Mouse (Mus musculus): ENCODE results near the gene Senp3. TPM values are rescaled to one million over a fixed set of nuclear protein-coding genes. Genes with fewer than 3 reads are reported as not detected.

The Senp3 gene
- polyA plus RNA-seq, 1 experiment from 2014 or later, result 79.1 TPM

GRCm38 (mm10) chr11:69664841-69665240 is 17.0 kb downstream of the Senp3 start:
- Histone ChIP-seq H3K4me2 (ENCODE audit: low read length) (no peak overlapping the region), H3K9me3 (ENCODE audit: control insufficient read depth, low read length) (no peaks in the 10 kb centered on the region), H3K27ac (ENCODE audit: low read depth) (no peak overlapping the region), H3K36me3 (ENCODE audit: control insufficient read depth, insufficient read depth, low read length) (peaks cover 67% of the 10 kb centered on the region), H3K9ac (ENCODE audit: low read length) (no peak overlapping the region), H3K4me1 (replicated peaks; ENCODE audit: control insufficient read depth, insufficient read depth, low read length) (peaks cover 13% of the 10 kb centered on the region), H3K4me3 (ENCODE audit: low read depth, low read length) (no peak overlapping the region), H3K27me3 (replicated peaks; ENCODE audit: control insufficient read depth, insufficient read depth, low read length) (no peaks in the 10 kb centered on the region)
- no peak for DNase-seq (ENCODE audit: low spot score)
- ATAC-seq (replicated peaks; ENCODE audit: low FRiP score, low TSS enrichment, low read depth), result no peak
- WGBS, result 94% methylated on average over 7 of the region's 7 CpGs

- no peak for DNase-seq (ENCODE audit: low spot score)
- 84% methylated on average over 6 of the region's 6 CpGs for WGBS
- ATAC-seq (replicated peaks; ENCODE audit: low FRiP score, low TSS enrichment, low read depth), result no peak
- Histone ChIP-seq H3K9ac (ENCODE audit: low read length) (no peak overlapping the region), H3K36me3 (ENCODE audit: control insufficient read depth, insufficient read depth, low read length) (peaks cover 67% of the 10 kb centered on the region), H3K9me3 (ENCODE audit: control insufficient read depth, low read length) (no peaks in the 10 kb centered on the region), H3K4me3 (ENCODE audit: low read depth, low read length) (no peak overlapping the region), H3K27ac (ENCODE audit: low read depth) (no peak overlapping the region; the same call in 1 of the 2 replicates), H3K4me2 (ENCODE audit: low read length) (no peak overlapping the region), H3K27me3 (replicated peaks; ENCODE audit: control insufficient read depth, insufficient read depth, low read length) (no peaks in the 10 kb centered on the region), H3K4me1 (replicated peaks; ENCODE audit: control insufficient read depth, insufficient read depth, low read length) (peaks cover 12% of the 10 kb centered on the region)
These were observed 18.1 kb downstream of the Senp3 start for GRCm38 (mm10) chr11:69663795-69664194.

DNA sequence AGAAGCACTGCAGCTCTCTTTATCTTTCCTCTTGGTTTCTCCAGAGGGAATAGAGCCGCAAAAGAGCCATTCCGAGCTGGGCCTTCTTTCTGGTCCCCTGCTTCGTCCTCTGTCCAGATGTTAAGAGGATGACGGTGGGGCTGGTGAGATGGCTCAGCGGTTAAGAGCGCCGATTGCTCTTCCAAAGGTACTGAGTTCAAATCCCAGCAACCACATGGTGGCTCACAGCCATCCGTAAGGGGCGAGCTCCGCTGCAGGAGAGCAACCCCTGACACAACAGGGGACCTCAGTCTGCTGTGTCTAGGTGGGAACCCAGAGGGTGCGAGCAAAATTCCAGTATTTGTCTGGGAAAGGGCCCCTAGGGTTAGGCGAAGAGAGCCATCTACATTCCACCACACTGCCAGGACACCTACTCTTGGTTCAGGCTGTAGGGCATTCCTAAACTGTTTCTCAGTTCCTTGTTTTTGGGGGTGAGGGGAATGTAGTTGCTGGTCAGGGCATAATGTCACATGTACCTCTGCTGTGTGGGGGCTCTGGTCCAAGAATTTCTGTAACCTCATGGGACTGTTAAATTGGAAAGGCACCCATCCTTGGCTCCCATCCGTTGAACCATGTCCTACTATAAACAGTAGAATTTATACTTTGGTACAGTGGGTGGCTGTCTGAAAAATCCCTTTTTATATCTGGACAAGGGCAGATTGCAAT is 18.8 kb downstream of the Senp3 start:
- H3K9ac ChIP-seq (ENCODE audit: low read length), result peak overlapping the region; percentile 54
- H3K27ac ChIP-seq (ENCODE audit: low read depth), result peak overlapping the region; percentile 97
- no peaks in the 10 kb centered on the region for H3K9me3 ChIP-seq (ENCODE audit: control insufficient read depth, low read length)
- DNase-seq (ENCODE audit: low spot score) (no peak), ATAC-seq (replicated peaks; ENCODE audit: low FRiP score, low TSS enrichment, low read depth) (peak; percentile 1; the same call in 1 of the 2 replicates)
- peak overlapping the region; percentile 65 for H3K4me3 ChIP-seq (ENCODE audit: low read depth, low read length)
- WGBS, result 68% methylated on average over 13 of the region's 13 CpGs
- peaks cover 67% of the 10 kb centered on the region for H3K36me3 ChIP-seq (ENCODE audit: control insufficient read depth, insufficient read depth, low read length)
- peaks cover 12% of the 10 kb centered on the region for H3K4me1 ChIP-seq (replicated peaks; ENCODE audit: control insufficient read depth, insufficient read depth, low read length)
- H3K27me3 ChIP-seq (replicated peaks; ENCODE audit: control insufficient read depth, insufficient read depth, low read length), result no peaks in the 10 kb centered on the region
- H3K4me2 ChIP-seq (ENCODE audit: low read length), result peak overlapping the region; percentile 59

DNA sequence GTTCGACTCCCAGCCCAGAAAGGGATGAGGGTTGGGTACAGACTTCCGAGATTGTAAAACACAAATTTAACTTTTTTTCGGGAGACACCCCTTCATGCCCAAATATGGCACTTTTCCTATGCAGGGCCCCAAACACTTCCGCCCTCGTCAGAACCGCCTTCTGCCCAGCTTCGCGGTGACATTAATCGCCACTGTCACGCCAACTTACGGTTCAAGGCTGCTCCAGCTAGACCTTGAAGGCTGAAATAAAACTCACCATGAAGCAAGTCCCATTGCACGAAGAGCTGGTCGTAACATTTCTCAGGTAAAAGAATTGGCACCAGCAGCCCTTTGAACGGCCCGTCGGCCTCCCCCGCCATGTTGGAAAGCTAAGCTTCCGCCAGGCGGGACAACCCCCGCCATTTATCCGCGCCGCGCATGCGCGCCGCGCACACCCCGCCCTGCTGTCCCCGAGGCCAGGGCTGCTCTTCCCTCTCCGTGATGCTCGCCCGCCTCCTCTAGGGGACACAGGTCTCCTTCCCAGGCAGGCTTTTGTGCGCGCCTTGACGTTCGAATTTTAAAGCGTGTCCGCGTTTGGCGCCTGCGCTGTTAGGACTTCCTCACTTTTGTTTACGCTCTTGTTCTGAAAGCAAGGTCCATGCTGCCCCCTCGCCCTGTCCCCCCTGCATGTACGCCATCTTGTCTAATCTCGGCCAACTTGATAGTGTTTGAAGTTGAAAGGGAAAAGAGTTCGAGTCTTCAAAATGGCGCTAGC is 19.5 kb downstream of the Senp3 start, which contains the start of gene Mpdu1:
Gene Mpdu1, minus strand, starts transcription at position 430 of the 754 bp plus-strand sequence.
- H3K4me2 ChIP-seq (ENCODE audit: low read length), result peak within 1 kb of the TSS; percentile 59
- H3K36me3 ChIP-seq (ENCODE audit: control insufficient read depth, insufficient read depth, low read length), result peaks cover 67% of the 10 kb centered on the region
- ATAC-seq (replicated peaks; ENCODE audit: low FRiP score, low TSS enrichment, low read depth), result peak; percentile 90
- DNase-seq (ENCODE audit: low spot score), result peak; percentile 98
- H3K27me3 ChIP-seq (replicated peaks; ENCODE audit: control insufficient read depth, insufficient read depth, low read length), result no peaks in the 10 kb centered on the region
- under 1% methylated on average over 48 of the region's 48 CpGs for WGBS
- H3K9me3 ChIP-seq (ENCODE audit: control insufficient read depth, low read length), result no peaks in the 10 kb centered on the region
- H3K4me3 ChIP-seq (ENCODE audit: low read depth, low read length), result peak within 1 kb of the TSS; percentile 65
- H3K27ac ChIP-seq (ENCODE audit: low read depth), result peak within 1 kb of the TSS; percentile 97
- peak within 1 kb of the TSS; percentile 54 for H3K9ac ChIP-seq (ENCODE audit: low read length)
- peaks cover 12% of the 10 kb centered on the region for H3K4me1 ChIP-seq (replicated peaks; ENCODE audit: control insufficient read depth, insufficient read depth, low read length)

DNA sequence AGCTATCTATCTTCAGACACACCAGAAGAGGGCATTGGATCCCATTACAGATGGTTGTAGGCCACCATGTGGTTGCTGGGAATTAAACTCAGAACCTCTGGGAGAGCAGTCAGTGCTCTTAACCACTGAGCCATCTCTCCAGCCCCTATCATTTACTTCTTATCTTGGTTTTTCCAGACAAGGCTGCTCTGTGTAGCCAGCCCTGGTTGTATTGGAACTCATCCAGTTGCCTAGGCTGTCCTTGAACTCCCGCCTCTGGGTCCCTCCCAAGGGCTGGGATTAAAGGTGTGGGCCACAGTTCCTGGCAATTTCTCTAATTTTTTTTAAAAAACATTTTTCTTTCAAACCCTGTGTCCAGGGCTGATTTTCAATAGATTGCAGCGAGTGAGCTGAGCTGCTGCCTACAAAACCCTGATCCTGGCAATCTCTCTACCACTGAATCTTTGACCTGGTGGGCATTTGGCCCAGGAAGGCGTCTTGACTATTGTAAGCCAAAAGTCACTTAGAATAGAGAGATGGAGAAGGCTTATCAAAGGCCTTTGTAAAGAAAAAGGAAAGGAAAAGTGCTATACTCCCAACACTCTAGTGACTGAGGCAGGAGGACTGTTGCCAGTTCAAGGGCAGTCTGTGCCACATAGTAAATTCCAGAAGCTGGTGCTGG is 20.5 kb downstream of the Senp3 start:
- Histone ChIP-seq H3K36me3 (ENCODE audit: control insufficient read depth, insufficient read depth, low read length) (peaks cover 68% of the 10 kb centered on the region), H3K27ac (ENCODE audit: low read depth) (peak overlapping the region; percentile 97), H3K9me3 (ENCODE audit: control insufficient read depth, low read length) (no peaks in the 10 kb centered on the region), H3K4me1 (replicated peaks; ENCODE audit: control insufficient read depth, insufficient read depth, low read length) (peaks cover 12% of the 10 kb centered on the region), H3K9ac (ENCODE audit: low read length) (peak overlapping the region; percentile 54), H3K4me2 (ENCODE audit: low read length) (peak overlapping the region; percentile 59), H3K27me3 (replicated peaks; ENCODE audit: control insufficient read depth, insufficient read depth, low read length) (no peaks in the 10 kb centered on the region), H3K4me3 (ENCODE audit: low read depth, low read length) (peak overlapping the region; percentile 65)
- ATAC-seq (replicated peaks; ENCODE audit: low FRiP score, low TSS enrichment, low read depth) (no peak), DNase-seq (ENCODE audit: low spot score) (no peak)
- WGBS, result 80% methylated on average over 3 of the region's 3 CpGs

GRCm38 (mm10) chr11:69657462-69657881 is 24.4 kb downstream of the Senp3 start:
- Histone ChIP-seq H3K9ac (ENCODE audit: low read length) (no peak overlapping the region), H3K36me3 (ENCODE audit: control insufficient read depth, insufficient read depth, low read length) (peaks cover 63% of the 10 kb centered on the region)
- peak; percentile 61 for DNase-seq (ENCODE audit: low spot score)

DNA sequence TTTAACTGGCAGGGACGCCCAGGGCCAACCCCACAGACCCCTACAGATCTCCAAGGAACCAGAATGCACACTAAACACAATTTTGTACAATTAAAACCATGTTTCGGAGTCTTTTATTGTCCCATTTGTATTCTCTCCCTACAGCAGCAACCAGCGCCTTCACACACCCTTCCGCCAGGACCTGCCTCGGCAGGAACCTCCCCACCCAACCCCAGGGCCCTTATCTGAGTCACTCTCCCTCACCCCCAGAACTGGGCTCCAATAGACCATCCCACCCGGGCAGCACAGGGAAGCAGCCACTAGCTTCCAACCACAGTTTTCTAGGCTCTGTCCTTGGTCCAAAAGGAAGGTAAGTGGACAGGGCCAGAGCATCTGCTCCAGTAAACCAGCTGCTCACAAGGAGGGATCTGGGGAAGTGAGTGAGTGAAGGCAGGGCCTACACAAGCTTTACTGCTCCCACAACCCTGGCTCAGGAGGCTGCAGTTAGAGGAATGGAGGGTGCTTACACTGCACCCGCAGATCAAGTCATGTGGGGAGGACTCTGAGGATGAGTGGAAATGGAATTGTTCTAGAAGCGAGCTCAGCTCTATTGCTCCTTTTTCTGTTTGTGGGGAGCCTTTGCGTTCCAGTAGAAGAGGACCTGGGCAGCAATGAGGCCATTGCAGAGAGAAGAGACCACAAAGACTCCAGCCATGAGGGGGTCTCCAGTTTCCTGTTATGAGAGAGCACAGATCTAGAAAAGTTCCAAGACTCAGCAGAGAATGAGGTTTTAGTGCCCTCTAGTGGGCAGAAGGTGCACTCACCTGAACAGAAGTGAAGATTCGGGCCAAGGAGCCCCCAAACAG is 25.0 kb downstream of the Senp3 start:
- ATAC-seq (replicated peaks; ENCODE audit: low FRiP score, low TSS enrichment, low read depth) (no peak), DNase-seq (ENCODE audit: low spot score) (peak; percentile 79)
- no peak overlapping the region for H3K4me3 ChIP-seq (ENCODE audit: low read depth, low read length)
- H3K4me2 ChIP-seq (ENCODE audit: low read length), result no peak overlapping the region
- H3K36me3 ChIP-seq (ENCODE audit: control insufficient read depth, insufficient read depth, low read length), result peaks cover 69% of the 10 kb centered on the region
- H3K9ac ChIP-seq (ENCODE audit: low read length), result no peak overlapping the region
- no peaks in the 10 kb centered on the region for H3K27me3 ChIP-seq (replicated peaks; ENCODE audit: control insufficient read depth, insufficient read depth, low read length)
- H3K27ac ChIP-seq (ENCODE audit: low read depth), result no peak overlapping the region
- H3K9me3 ChIP-seq (ENCODE audit: control insufficient read depth, low read length), result no peaks in the 10 kb centered on the region
- 76% methylated on average over 10 of the region's 10 CpGs for WGBS
- H3K4me1 ChIP-seq (replicated peaks; ENCODE audit: control insufficient read depth, insufficient read depth, low read length), result peaks cover 11% of the 10 kb centered on the region

More at GRCm38 (mm10) chr11:69657462-69657881, 24.4 kb downstream of the Senp3 start:
- H3K27me3 ChIP-seq (replicated peaks; ENCODE audit: control insufficient read depth, insufficient read depth, low read length), result no peaks in the 10 kb centered on the region
- no peak overlapping the region for H3K27ac ChIP-seq (ENCODE audit: low read depth)
- H3K4me2 ChIP-seq (ENCODE audit: low read length), result no peak overlapping the region
- peaks cover 11% of the 10 kb centered on the region for H3K4me1 ChIP-seq (replicated peaks; ENCODE audit: control insufficient read depth, insufficient read depth, low read length)
- no peaks in the 10 kb centered on the region for H3K9me3 ChIP-seq (ENCODE audit: control insufficient read depth, low read length)
- H3K4me3 ChIP-seq (ENCODE audit: low read depth, low read length), result no peak overlapping the region
- no peak for ATAC-seq (replicated peaks; ENCODE audit: low FRiP score, low TSS enrichment, low read depth)
- WGBS, result 81% methylated on average over 15 of the region's 15 CpGs

- H3K9ac ChIP-seq (ENCODE audit: low read length), result no peak overlapping the region
- no peak overlapping the region for H3K4me3 ChIP-seq (ENCODE audit: low read depth, low read length)
- no peak overlapping the region for H3K4me2 ChIP-seq (ENCODE audit: low read length)
- 79% methylated on average over 5 of the region's 5 CpGs for WGBS
- no peaks in the 10 kb centered on the region for H3K9me3 ChIP-seq (ENCODE audit: control insufficient read depth, low read length)
- DNase-seq (ENCODE audit: low spot score), result no peak
- H3K36me3 ChIP-seq (ENCODE audit: control insufficient read depth, insufficient read depth, low read length), result peaks cover 77% of the 10 kb centered on the region
- H3K27ac ChIP-seq (ENCODE audit: low read depth), result no peak overlapping the region
- H3K4me1 ChIP-seq (replicated peaks; ENCODE audit: control insufficient read depth, insufficient read depth, low read length), result peaks cover 6% of the 10 kb centered on the region; the same call in 1 of the 2 replicates
- no peak for ATAC-seq (replicated peaks; ENCODE audit: low FRiP score, low TSS enrichment, low read depth)
- no peaks in the 10 kb centered on the region for H3K27me3 ChIP-seq (replicated peaks; ENCODE audit: control insufficient read depth, insufficient read depth, low read length)
These were observed 25.8 kb downstream of the Senp3 start for GRCm38 (mm10) chr11:69656065-69656455.

Data from intestine, embryonic 14.5 days (tissue).